Mouse (Mus musculus) heart, adult 9 months (tissue): ENCODE data around the gene Rab37.

ENCODE experiments used
- DNase-seq, 2 experiments: peaks; one replicate each; pipeline ENCODE4 v3.0.0; 2022; ENCODE audit warnings: low spot score in 2 of 2

The Rab37 gene

GRCm38 (mm10) chr11:115164976-115165374 lies 73.7 kb downstream of the Rab37 start:
- DNase-seq = no peak

DNA sequence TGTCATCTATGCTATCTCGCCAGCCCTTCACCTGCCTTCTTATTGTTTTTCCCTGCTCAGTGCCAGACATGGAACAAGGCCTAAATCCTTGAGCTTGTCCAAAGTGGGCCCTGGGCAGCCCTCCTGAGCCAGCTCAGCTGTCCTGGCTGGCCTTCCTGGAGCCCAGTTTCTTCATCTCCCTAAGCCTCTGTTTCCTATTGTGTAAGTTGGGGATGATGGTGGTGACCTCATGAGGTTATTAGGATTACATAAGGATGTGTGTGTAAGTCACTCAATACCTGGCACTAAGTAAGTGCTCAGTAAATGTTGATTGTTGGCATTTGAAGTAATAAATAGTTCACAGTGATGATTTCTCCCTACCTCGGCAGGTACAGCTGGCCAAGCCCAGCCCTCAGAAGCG lies 75.5 kb downstream of the Rab37 start:
- DNase-seq = no peak

- DNase-seq = no peak
Observed at GRCm38 (mm10) chr11:115167631-115168249, 76.5 kb downstream of the Rab37 start.

DNA sequence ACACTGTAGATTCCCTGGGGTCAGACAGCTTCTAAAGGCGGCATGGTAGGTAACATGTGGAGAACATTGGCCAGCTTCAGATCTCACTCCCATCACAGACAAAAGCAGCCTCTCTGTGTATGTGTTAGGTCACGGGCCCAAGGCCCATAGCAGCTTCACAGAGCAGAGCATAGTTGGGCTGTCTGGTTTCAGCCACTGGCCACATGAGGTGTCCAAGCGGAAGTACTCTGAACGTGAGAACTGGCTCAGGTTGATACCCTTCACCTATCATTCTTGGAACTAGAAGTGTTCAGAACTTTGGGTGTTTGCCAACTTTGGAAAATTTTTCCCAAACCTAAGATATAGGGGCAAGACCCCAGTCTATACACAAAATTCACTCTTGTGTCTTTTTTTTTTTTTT lies 78.2 kb downstream of the Rab37 start:
- DNase-seq = no peak

DNA sequence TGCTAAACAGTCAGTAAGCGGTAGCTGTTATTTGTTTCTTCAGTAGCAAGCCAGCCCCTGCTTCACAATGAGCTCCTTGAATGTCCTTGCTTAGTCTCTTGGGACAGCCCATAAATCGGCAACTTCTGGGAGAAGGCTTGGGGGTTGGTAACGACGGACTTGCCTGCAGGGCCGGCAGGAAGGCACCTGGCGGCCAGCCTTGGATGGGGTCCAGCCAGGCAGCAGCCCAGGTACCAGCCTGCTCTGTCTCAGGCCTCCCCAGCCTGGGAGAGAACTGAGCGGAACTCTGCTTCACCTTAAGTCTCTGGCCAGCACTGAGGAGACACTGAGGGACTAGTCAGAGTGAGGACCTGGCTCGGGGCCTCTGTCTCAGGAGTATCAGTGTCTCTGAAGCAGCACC lies 79.9 kb downstream of the Rab37 start:
- DNase-seq = no peak

- DNase-seq = peak in 1 of 2 experiments; percentile 48
Observed at GRCm38 (mm10) chr11:115172825-115173287, 81.6 kb downstream of the Rab37 start.

- DNase-seq = no peak
Observed at GRCm38 (mm10) chr11:115173549-115174339, 82.5 kb downstream of the Rab37 start.

DNA sequence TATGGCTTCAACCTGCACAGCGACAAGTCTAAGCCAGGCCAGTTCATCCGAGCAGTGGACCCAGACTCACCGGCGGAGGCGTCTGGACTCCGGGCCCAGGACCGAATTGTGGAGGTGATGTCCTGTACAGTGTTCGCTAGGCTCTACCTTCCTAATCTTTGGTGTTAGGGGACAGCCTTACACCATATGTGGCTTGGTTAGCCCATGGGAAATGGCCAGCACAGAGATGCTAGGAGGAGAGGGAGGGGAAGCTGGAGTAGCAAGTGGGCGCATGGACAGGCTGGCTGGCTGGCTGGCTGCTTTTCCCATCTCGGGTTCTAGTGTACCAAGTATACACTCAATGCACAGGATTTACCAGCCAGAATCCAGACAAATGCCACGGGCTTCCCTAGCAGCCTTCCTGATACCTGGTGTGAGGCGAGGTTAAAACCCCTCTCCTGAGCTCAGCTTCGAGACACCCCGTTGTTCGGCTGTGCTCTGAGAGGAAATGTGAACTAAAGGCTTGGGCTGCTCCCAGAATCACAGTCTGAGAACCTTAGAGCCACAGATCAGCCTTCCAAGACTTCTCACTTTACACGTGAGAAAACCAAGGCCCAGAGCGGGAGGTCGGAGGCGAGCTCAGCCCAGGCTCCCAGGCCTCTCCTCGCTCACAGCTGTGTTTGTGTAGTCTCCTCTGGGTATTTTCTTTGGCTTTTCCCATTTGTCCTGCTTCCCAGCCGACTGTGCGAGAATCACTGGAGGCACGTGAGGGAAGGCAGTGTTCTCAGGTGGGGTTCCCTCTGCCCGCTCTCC lies 85.4 kb downstream of the Rab37 start:
- DNase-seq = peak in 1 of 2 experiments; percentile 56

DNA sequence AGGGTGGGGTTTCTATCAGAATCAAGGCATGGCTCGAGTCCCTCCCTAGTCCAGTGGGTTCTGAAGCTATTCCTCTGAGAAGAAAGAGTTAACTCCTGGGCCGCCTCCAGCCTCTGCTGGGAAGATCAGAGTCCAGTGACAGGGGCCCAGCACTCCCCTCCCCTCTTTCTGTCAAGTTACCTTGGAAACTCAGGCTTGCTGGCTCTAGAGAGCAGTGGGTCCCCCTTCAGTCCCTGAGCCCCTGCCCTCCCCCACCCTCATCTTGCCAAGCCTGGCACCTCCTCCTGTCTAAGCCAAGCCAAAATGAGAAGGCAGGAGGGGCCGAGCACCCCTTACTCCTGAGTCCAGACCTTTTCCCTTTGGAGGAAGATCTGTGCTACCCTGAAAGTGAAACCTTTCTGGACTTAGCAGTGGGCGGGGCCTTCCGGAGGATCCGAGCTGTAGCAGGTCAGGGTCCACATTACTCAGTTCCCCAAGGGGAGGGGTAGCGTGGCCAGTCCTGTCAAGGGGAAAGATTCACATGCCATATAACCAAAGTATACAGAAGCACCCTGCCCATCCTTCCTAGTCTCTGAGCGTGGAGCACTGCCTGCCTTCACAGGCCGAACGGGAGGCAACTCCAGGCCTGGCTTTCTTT lies 86.4 kb downstream of the Rab37 start:
- no peak for DNase-seq

DNA sequence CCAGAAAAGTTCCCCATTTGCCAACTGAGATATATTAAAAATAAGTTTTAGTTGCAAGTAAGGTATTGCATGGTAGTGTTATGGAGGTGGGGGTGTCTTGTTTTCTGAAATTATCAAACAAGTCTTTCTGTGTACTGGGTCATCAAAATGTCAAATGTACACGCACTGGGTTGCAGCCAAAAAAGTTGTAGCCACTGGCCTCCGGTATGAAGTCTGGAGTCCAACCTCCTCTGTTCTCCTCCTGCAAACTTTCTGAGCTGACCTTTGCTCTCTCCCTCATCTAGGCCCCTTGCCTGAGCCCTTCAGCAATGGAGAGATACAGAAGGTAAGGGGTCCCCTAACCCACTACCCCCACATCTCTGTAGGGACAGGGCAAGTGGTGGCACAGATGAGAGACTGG lies 87.5 kb downstream of the Rab37 start:
- no peak for DNase-seq

GRCm38 (mm10) chr11:115179191-115179590 lies 88.0 kb downstream of the Rab37 start:
- DNase-seq = no peak

DNA sequence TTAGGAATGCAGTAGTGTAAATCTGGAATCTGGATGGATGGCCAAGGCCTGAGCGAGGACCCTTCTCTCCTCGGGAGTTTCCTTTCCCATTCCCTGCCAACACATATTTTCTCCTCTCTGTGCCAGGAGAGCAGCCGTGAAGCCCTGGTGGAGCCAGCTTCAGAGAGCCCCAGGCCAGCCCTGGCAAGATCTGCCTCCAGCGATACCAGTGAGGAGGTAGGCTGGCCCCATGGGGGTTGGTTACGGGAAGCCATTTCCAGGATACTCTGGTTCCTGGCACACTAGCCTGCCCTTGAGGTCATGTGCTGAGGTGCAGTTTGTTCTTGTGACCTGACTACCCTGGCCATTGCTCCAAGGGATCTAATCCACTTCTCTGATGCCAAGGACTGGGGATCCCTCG lies 88.7 kb downstream of the Rab37 start:
- DNase-seq = no peak

DNA sequence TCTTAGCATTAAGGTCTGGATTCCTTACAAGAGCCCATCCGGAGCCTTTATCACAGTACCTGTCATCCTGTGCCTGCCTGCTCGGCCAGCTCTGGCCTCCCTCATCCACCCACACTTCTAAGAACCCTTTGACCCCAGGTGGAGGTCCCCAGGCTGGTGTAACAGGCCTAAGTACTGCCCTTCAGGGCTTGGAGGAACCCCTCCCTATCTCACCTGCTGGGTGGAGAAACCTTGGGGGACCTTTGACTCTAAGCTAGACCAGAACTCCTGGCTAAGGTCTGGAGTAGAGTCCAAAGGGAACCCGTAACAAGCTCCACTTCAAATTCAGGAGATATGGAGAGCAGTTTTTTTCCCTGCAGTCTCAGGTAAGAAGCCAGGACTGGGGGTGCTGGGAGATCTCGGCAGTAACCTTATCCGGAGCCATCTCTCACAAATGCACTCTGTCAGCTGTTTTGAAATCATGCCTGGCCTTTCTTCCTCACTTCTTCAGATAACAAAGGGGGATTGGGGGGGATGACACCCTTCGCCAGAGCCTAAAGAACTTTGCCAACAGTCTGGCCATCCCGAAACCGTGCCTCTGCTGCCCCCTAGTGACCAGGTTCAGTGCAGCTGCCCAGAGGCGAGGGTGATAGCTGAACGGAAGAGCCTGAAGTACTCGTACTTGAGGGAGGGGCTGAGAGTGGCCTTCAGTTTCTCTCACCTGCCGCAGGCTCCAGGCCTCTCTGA lies 90.8 kb downstream of the Rab37 start:
- peak in 1 of 2 experiments; percentile 72 for DNase-seq

- no peak for DNase-seq
Observed at GRCm38 (mm10) chr11:115184973-115185372, 93.7 kb downstream of the Rab37 start.

DNA sequence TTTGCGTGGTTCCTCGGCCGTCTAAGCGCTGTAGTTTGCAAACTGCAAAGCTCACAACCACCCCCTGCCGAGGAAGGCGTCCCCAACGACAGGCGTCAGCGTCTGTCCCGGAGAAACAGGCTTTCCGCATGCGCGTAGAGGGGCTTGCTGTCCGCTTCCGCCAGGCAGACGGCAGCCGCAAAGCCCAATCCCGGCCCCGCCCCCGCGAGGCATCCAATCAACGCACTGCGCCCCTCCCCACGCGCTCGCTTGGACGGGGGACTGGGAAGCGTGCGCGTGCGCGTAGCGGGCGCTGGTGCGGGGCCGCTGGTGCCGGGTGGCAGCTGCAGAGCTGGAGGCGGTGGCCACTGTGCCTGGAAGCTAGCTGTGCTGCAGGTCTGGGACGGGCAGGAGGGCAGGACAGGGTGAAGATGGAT lies 96.0 kb downstream of the Rab37 start, which contains the start of gene Tmem104:
Gene Tmem104, plus strand, starts transcription at position 264 of the 416 bp plus-strand sequence.
- peak; percentile 99 for DNase-seq

GRCm38 (mm10) chr11:115187693-115188092 lies 96.5 kb downstream of the Rab37 start, which contains the start of gene Nat9:
Nat9 (minus strand) TSS chr11:115187859.
- DNase-seq = no peak

DNA sequence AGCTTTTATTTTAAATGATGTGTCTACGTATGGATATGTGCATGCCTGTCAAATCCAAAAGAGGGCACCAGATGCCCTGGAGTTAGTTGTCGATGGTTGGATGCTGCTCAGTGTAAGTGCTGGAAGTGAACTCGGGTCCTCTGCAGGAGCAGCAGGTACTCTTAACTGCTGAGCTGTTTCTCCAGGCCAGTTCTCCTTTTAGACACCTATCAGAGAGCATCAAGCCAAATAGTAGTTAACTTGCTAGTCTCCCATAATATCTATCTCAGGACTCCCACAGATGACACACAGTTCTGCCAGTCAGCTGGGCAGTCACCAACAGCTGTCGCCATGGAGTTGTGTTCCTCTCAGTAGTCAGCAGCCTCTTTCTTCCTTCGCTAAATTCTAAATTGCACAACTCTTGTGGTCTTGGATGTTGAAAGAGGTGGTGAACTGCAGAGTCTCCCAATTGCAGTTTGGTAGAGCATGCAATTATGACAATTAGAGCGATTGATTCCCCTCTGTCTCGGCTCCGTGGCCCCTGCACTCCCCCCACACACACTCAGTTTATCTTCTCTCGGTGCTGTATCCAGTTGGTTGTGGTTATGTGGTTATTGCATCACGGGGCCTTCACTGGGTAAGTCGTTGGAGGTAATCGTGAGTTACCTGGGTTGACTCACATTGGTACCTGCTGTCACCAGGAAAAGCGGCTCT lies 97.5 kb downstream of the Rab37 start:
- DNase-seq = no peak

DNA sequence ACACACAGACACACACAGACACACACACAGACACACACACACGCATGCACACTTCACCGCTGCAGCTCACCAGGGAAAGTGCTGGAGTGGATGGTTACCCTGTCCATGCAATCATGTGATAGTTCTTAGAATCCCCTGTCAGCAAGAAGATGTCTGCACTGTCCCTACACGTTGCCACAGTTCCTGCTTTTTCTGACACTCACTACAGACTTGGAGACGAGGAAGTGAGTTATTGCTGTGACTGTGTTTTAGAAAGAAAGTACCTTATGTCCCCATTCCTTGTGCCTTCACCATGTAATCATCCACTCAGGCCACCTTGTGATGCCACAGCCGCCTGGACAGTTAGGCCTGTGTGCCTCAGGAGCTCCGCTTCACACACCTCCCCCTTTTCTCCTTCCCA lies 98.1 kb downstream of the Rab37 start:
- no peak for DNase-seq

DNA sequence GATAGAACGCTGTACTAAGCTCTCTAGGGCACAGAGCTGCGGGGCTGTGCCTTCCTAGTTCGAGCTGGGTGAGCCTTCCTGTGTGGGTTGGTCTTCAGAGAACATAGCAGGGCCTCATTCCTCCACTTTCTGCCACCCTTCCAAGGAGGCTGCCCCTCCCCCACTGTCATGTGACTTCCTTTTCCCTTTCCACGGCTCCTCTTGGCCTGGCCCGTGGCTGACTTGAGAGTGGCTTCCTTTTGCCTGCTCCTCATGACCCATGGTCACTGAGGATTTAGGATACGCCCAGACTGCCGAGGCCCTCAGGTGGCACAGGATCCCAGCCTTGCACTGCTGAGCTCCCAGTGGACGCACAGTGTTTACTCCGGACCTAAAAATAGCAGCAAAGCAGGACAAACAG lies 100.9 kb downstream of the Rab37 start:
- peak; percentile 63 to 72 for DNase-seq

- DNase-seq = no peak
Observed at GRCm38 (mm10) chr11:115194693-115195092, 103.5 kb downstream of the Rab37 start.
